Mouse (Mus musculus): ENCODE results near the gene Ablim1. TPM values are rescaled to one million over a fixed set of nuclear protein-coding genes. Genes with fewer than 3 reads are reported as not detected.

Ablim1 gene
- polyA plus RNA-seq, 1 experiment from 2014 or later, result 11.6 TPM

DNA sequence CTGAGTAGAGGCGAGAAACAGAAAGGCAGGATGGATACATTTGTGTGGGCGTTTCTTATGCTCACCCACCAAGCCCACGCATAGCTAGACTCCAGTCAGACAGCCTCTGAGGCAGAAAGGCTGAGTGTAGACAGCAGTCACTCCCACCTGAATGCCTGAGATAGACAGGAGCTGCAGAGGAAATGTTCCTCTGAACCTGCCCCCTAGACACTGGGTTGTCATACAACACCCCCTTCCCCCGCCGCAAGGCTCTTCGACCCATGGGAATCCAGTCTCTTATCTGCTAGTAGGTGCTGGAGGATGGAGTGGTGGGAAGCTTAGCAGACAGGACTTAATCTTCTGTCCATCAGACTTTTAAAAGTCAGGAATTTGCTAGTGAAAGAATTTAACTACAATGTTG, 167.8 kb downstream of the Ablim1 start:
- no peak overlapping the region for H3K9ac ChIP-seq (ENCODE audit: low read depth, low read length)
- H3K4me1 ChIP-seq (replicated peaks; ENCODE audit: control insufficient read depth, insufficient read depth, low read length), result peaks cover 5% of the 10 kb centered on the region; the same call in 1 of the 2 replicates

DNA sequence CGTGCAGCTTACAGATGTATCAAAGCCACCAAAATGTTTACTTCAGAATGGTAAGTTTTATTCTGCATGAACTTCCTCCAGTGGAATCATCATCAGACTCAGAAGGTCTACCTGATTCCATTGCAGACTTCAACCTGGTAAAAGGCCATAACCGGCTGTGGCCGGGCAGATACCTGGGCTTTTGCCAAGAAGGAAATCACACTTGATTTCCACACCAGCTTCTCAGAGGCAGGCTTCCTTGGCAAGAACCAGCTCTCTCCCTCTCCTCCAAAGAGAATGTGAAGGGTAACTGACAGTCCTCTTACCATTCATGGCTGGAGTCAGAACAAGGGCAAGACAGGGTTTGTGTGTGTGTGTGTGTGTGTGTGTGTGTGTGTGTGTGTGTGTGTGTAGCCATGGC, 171.1 kb downstream of the Ablim1 start:
- Histone ChIP-seq H3K4me2 (no peak overlapping the region), H3K36me3 (ENCODE audit: control insufficient read depth, insufficient read depth, low read length) (no peaks in the 10 kb centered on the region), H3K4me3 (ENCODE audit: low read depth, low read length) (no peak overlapping the region), H3K4me1 (replicated peaks; ENCODE audit: control insufficient read depth, insufficient read depth, low read length) (peaks cover 5% of the 10 kb centered on the region; the same call in 1 of the 2 replicates), H3K27me3 (replicated peaks; ENCODE audit: control insufficient read depth, insufficient read depth, low read length) (no peaks in the 10 kb centered on the region), H3K27ac (ENCODE audit: low read depth, low read length) (no peak overlapping the region), H3K9me3 (ENCODE audit: control insufficient read depth, low read length) (no peaks in the 10 kb centered on the region), H3K9ac (ENCODE audit: low read depth, low read length) (no peak overlapping the region)
- ATAC-seq (replicated peaks; ENCODE audit: low FRiP score) (no peak), DNase-seq (ENCODE audit: low spot score) (no peak)
- 91% methylated on average over 3 of the region's 3 CpGs for WGBS

More for the DNA sequence above, 167.8 kb downstream of the Ablim1 start:
- DNase-seq (ENCODE audit: low spot score) (no peak), ATAC-seq (replicated peaks; ENCODE audit: low FRiP score) (no peak)
- WGBS, result 50% methylated on average over 6 of the region's 6 CpGs
- no peaks in the 10 kb centered on the region for H3K9me3 ChIP-seq (ENCODE audit: control insufficient read depth, low read length)
- no peak overlapping the region for H3K4me3 ChIP-seq (ENCODE audit: low read depth, low read length)
- no peaks in the 10 kb centered on the region for H3K36me3 ChIP-seq (ENCODE audit: control insufficient read depth, insufficient read depth, low read length)
- H3K27me3 ChIP-seq (replicated peaks; ENCODE audit: control insufficient read depth, insufficient read depth, low read length), result no peaks in the 10 kb centered on the region
- H3K4me2 ChIP-seq, result no peak overlapping the region
- no peak overlapping the region for H3K27ac ChIP-seq (ENCODE audit: low read depth, low read length)

DNA sequence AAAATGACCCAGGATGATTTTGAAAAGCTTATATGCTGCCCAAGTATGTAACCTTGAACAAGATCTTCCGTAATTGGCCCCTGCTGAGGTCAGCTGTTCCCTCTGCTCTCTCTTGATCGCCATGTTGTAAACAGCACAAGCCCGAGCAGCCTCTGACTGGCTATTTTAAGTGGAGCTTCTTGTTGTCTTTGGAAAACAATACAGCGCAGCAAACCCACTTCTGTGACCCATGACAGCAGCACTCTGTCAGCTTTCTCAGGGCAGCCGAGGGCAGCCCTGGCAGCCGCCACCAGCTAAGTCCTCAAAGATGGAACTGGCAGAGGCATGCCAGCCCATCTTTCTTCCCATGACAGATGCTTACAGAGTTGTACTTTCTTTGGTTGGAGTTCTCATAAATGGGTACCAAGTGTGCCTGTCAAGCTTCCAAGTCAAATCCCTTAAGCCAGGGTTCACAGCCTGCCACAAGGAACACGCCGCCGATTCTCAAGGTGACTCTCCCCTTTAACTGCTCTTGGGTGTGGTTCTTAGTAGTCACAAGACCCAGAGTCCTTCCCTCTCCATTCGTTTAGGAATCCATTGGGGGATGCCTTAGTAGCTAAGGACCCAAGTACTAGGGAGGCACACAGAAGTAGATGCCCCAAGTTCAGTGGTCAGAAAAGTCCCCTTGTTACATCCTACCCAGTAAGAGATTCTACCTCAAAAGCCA, 172.8 kb downstream of the Ablim1 start:
- no peaks in the 10 kb centered on the region for H3K9me3 ChIP-seq (ENCODE audit: control insufficient read depth, low read length)
- H3K4me2 ChIP-seq, result no peak overlapping the region
- no peak overlapping the region for H3K9ac ChIP-seq (ENCODE audit: low read depth, low read length)
- no peaks in the 10 kb centered on the region for H3K36me3 ChIP-seq (ENCODE audit: control insufficient read depth, insufficient read depth, low read length)
- H3K4me1 ChIP-seq (replicated peaks; ENCODE audit: control insufficient read depth, insufficient read depth, low read length), result no peaks in the 10 kb centered on the region
- 80% methylated on average over 10 of the region's 10 CpGs for WGBS
- no peak for ATAC-seq (replicated peaks; ENCODE audit: low FRiP score)
- H3K27ac ChIP-seq (ENCODE audit: low read depth, low read length), result no peak overlapping the region
- no peaks in the 10 kb centered on the region for H3K27me3 ChIP-seq (replicated peaks; ENCODE audit: control insufficient read depth, insufficient read depth, low read length)
- no peak overlapping the region for H3K4me3 ChIP-seq (ENCODE audit: low read depth, low read length)
- no peak for DNase-seq (ENCODE audit: low spot score)

DNA sequence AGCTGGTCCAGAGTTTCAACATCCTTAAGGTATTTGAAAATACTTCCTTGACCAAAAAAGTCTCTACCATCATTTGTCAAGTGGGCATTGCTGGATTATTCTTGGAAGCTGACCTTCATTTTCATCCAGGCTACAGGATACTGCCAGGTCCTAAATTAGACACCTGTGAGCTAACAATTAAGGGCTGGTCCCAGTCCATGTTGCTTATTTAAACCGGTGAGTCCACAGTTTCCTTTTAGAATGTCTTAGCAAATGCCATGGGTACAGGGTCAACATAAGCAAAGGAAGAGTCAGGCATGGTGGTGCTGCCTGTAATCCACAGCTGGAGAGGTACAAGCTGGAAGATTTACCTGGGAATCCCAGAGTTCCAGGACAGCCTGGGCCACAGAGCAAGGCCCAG, 173.8 kb downstream of the Ablim1 start:
- no peaks in the 10 kb centered on the region for H3K27me3 ChIP-seq (replicated peaks; ENCODE audit: control insufficient read depth, insufficient read depth, low read length)
- ATAC-seq (replicated peaks; ENCODE audit: low FRiP score) (no peak), DNase-seq (ENCODE audit: low spot score) (no peak)
- H3K4me1 ChIP-seq (replicated peaks; ENCODE audit: control insufficient read depth, insufficient read depth, low read length), result no peaks in the 10 kb centered on the region; the same call in 1 of the 2 replicates
- no peak overlapping the region for H3K9ac ChIP-seq (ENCODE audit: low read depth, low read length)
- no peak overlapping the region for H3K4me3 ChIP-seq (ENCODE audit: low read depth, low read length)
- H3K36me3 ChIP-seq (ENCODE audit: control insufficient read depth, insufficient read depth, low read length), result no peaks in the 10 kb centered on the region
- 67% methylated on average over 1 of the region's 1 CpGs for WGBS
- H3K4me2 ChIP-seq, result no peak overlapping the region
- no peaks in the 10 kb centered on the region for H3K9me3 ChIP-seq (ENCODE audit: control insufficient read depth, low read length)
- H3K27ac ChIP-seq (ENCODE audit: low read depth, low read length), result no peak overlapping the region

DNA sequence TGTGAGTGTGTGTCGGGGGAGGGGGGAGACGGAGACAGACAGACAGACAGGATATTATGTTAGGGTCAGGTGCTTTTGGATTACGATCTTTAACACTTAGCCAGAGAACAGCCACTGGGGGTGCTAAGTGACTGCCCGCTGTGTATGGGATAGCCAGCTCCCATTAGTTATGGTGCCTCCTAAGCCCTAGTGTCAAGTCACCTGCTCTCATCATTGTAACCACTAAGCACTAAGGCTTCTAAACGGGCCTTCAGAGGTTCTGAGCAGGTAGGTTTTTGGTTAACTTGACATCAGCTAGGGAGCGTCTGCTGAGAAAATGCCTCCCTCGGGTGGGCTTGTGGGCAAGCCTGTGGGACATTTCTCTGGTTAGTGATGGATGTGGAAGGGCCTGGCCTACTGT, 174.6 kb downstream of the Ablim1 start:
- no peak for DNase-seq (ENCODE audit: low spot score)
- no peaks in the 10 kb centered on the region for H3K36me3 ChIP-seq (ENCODE audit: control insufficient read depth, insufficient read depth, low read length)
- ATAC-seq (replicated peaks; ENCODE audit: low FRiP score), result no peak
- 78% methylated on average over 7 of the region's 7 CpGs for WGBS
- H3K27me3 ChIP-seq (replicated peaks; ENCODE audit: control insufficient read depth, insufficient read depth, low read length), result no peaks in the 10 kb centered on the region
- H3K4me2 ChIP-seq, result no peak overlapping the region
- no peak overlapping the region for H3K9ac ChIP-seq (ENCODE audit: low read depth, low read length)
- H3K9me3 ChIP-seq (ENCODE audit: control insufficient read depth, low read length), result no peaks in the 10 kb centered on the region
- no peak overlapping the region for H3K27ac ChIP-seq (ENCODE audit: low read depth, low read length)
- H3K4me1 ChIP-seq (replicated peaks; ENCODE audit: control insufficient read depth, insufficient read depth, low read length), result no peaks in the 10 kb centered on the region; the same call in 1 of the 2 replicates
- no peak overlapping the region for H3K4me3 ChIP-seq (ENCODE audit: low read depth, low read length)

DNA sequence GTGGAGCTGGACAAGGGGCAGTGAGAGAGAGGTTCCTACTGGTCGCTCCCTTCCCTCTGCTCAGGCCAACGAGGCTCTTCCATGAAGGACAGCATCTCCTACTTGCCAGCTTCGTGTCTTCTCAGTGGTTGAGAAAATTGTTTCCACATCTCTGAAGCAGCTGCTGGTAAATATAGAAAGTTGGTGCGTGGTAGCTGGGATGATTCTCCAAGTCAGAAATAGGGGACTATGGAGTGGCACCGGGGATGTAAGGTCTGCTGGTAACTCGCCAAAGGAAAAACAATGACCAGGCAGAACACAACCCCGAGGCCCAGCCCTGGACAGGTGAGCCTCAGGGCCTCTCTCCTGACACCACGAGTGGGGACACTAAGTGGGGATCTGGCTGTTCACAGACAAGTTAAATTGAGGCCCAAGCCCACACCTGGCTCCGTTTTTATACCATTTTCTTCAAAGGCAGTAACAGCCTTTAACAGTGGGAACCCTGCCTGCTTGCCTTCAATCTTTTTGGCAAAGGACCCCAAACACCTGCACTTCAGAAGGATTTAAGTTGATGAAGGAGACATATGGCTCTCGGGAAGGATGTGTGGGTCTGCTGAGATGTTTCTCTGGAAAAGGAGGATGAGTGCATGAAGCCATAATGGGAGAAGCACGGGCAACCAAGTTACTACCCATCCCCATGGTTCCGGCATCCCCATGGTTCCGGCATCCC, 175.7 kb downstream of the Ablim1 start:
- Histone ChIP-seq H3K27ac (ENCODE audit: low read depth, low read length) (no peak overlapping the region), H3K27me3 (replicated peaks; ENCODE audit: control insufficient read depth, insufficient read depth, low read length) (no peaks in the 10 kb centered on the region), H3K36me3 (ENCODE audit: control insufficient read depth, insufficient read depth, low read length) (no peaks in the 10 kb centered on the region), H3K9ac (ENCODE audit: low read depth, low read length) (no peak overlapping the region), H3K4me2 (no peak overlapping the region), H3K9me3 (ENCODE audit: control insufficient read depth, low read length) (no peaks in the 10 kb centered on the region), H3K4me1 (replicated peaks; ENCODE audit: control insufficient read depth, insufficient read depth, low read length) (peaks cover 4% of the 10 kb centered on the region), H3K4me3 (ENCODE audit: low read depth, low read length) (no peak overlapping the region)
- 75% methylated on average over 13 of the region's 13 CpGs for WGBS
- no peak for DNase-seq (ENCODE audit: low spot score)
- no peak for ATAC-seq (replicated peaks; ENCODE audit: low FRiP score)

DNA sequence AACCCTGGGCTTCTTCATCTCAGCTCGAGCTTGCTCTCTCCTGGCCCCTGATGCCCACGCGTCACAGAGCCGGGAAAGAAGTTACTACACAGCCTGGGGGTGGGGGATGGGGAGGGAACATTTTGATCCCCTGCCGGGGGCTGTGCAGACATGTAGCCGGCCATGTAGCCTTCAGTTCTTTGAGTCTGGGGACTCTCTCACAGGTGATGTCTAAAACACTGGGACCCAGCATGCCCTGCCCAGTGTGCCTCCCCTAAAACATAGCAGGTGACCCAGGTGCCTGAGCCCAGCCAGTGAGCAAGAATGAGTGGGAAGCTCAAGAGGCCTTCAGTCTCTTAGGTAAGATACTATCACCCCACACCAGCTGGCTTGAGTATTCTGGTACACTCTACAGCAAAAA, 176.2 kb downstream of the Ablim1 start:
- WGBS, result 66% methylated on average over 6 of the region's 6 CpGs
- Histone ChIP-seq H3K36me3 (ENCODE audit: control insufficient read depth, insufficient read depth, low read length) (no peaks in the 10 kb centered on the region), H3K27ac (ENCODE audit: low read depth, low read length) (no peak overlapping the region), H3K4me1 (replicated peaks; ENCODE audit: control insufficient read depth, insufficient read depth, low read length) (peaks cover 4% of the 10 kb centered on the region), H3K27me3 (replicated peaks; ENCODE audit: control insufficient read depth, insufficient read depth, low read length) (no peaks in the 10 kb centered on the region), H3K9me3 (ENCODE audit: control insufficient read depth, low read length) (no peaks in the 10 kb centered on the region), H3K9ac (ENCODE audit: low read depth, low read length) (no peak overlapping the region), H3K4me2 (no peak overlapping the region), H3K4me3 (ENCODE audit: low read depth, low read length) (no peak overlapping the region)
- DNase-seq (ENCODE audit: low spot score), result no peak
- no peak for ATAC-seq (replicated peaks; ENCODE audit: low FRiP score)

DNA sequence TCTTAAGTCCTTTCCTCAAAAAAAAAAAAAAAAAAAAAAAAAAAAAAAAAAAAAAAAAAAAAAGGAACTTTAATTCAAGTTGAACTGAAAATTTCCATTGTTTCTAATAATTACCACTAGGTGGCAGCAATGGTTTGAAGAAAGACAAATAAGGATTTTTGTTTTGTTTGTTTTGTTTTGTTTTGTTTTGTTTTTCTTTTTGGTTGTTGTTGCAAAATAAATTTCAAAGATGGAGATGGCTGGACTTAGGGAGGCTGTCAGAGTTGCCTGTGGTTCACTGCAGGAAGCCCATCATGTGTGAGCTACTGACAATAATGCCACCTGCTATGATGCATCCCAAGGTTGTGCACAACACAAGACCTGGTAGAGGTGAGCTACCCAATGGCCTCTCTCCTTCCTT, 176.7 kb downstream of the Ablim1 start:
- DNase-seq (ENCODE audit: low spot score) (no peak), ATAC-seq (replicated peaks; ENCODE audit: low FRiP score) (no peak)
- Histone ChIP-seq H3K36me3 (ENCODE audit: control insufficient read depth, insufficient read depth, low read length) (no peaks in the 10 kb centered on the region), H3K4me2 (no peak overlapping the region), H3K27ac (ENCODE audit: low read depth, low read length) (no peak overlapping the region), H3K4me3 (ENCODE audit: low read depth, low read length) (no peak overlapping the region), H3K27me3 (replicated peaks; ENCODE audit: control insufficient read depth, insufficient read depth, low read length) (no peaks in the 10 kb centered on the region), H3K4me1 (replicated peaks; ENCODE audit: control insufficient read depth, insufficient read depth, low read length) (peaks cover 4% of the 10 kb centered on the region), H3K9me3 (ENCODE audit: control insufficient read depth, low read length) (no peaks in the 10 kb centered on the region), H3K9ac (ENCODE audit: low read depth, low read length) (no peak overlapping the region)

DNA sequence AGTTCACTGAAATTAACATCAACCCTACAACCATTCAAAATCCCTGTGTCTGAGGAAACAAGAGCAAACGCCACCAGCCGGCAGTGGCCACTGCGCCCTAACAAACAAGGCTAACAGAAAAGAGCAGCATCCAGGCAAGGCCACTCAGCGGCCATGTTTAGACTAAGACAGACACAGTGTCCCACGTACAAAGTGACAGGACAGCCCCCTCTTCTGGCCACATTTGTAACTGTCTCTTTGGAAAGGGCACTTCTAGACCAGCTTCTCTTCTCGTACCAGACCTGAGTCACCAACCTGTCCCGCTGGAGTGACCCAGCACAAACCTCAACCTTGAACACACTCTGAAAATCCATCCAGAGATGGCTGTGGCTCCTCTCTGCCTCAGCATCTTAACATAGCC, 178.5 kb downstream of the Ablim1 start:
- no peak overlapping the region for H3K4me3 ChIP-seq (ENCODE audit: low read depth, low read length)
- WGBS, result 41% methylated on average over 7 of the region's 7 CpGs
- ATAC-seq (replicated peaks; ENCODE audit: low FRiP score), result peak; percentile 20; the same call in 1 of the 2 replicates
- H3K27me3 ChIP-seq (replicated peaks; ENCODE audit: control insufficient read depth, insufficient read depth, low read length), result no peaks in the 10 kb centered on the region
- no peak overlapping the region for H3K27ac ChIP-seq (ENCODE audit: low read depth, low read length)
- H3K4me1 ChIP-seq (replicated peaks; ENCODE audit: control insufficient read depth, insufficient read depth, low read length), result peaks cover 4% of the 10 kb centered on the region
- H3K9ac ChIP-seq (ENCODE audit: low read depth, low read length), result no peak overlapping the region
- no peak overlapping the region for H3K4me2 ChIP-seq
- H3K9me3 ChIP-seq (ENCODE audit: control insufficient read depth, low read length), result no peaks in the 10 kb centered on the region
- DNase-seq (ENCODE audit: low spot score), result no peak
- H3K36me3 ChIP-seq (ENCODE audit: control insufficient read depth, insufficient read depth, low read length), result 0 out of 2 replicates have a peak, but pooled peaks cover 2% of the 10 kb centered on the region
